Mouse (Mus musculus) ES-Bruce4 (cell line): Measurements from ENCODE around the gene Nup210l.

Experiments used
- CTCF ChIP-seq: IDR thresholded peaks from one replicate; pipeline ENCODE4 v1.8.1; 2011; ENCODE audit warnings: low read depth, low read length
- EP300 ChIP-seq: IDR thresholded peaks from 2 replicates; pipeline ENCODE4 v1.6.1; 2011; ENCODE audit warnings: low read depth, low read length; ENCODE audit not compliant: insufficient read depth
- POLR2A ChIP-seq: IDR thresholded peaks from one replicate; pipeline ENCODE4 v1.8.1; 2011; ENCODE audit warnings: low read length; ENCODE audit not compliant: insufficient read depth

DNA sequence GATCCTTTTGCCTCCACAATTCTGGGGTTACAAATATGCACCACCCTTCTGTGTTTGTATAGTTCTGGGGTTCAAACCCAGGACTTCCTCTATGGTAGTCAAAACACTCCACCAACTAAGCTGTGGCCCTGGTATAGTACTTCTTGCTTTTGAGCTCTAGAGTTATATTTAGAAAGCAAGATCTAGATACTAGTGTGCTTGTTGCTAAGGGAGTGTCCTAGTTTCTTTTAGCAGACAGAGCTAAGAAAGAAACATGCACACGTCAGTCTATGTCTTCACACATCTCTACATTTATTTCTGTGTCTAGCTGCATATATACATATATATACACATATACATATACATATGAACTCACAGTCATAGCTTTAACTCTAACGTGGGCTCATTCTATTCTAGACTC, 7.8 kb downstream of the Nup210l start:
- no peak for TF ChIP-seq CTCF
- TF ChIP-seq POLR2A = no peak
- TF ChIP-seq EP300 = no peak
